Mouse (Mus musculus) MEL (cell line): ENCODE measurements around the gene Wnk4.

Source experiments
- EP300 ChIP-seq, 2 experiments: IDR thresholded peaks; 2 replicates each; pipeline ENCODE4 v1.6.1; 2011; ENCODE audit warnings: improper control_type of control experiment in 2 of 2, low read length in 2 of 2, low read depth in 1 of 2, mild to moderate bottlenecking in 1 of 2
- NRF1 ChIP-seq: IDR thresholded peaks from 2 replicates; pipeline ENCODE4 v1.6.1; 2014; ENCODE audit warnings: low read depth, mild to moderate bottlenecking, inconsistent platforms, low read length, improper control_type of control experiment, moderate library complexity; ENCODE audit not compliant: poor library complexity, insufficient read depth, severe bottlenecking
- POLR2A ChIP-seq, 2 experiments: IDR thresholded peaks; 2 replicates each; pipeline ENCODE4 v1.6.1; 2011 to 2012; ENCODE audit warnings: low read length in 2 of 2, mild to moderate bottlenecking in 2 of 2, control low read depth in 1 of 2, improper control_type of control experiment in 1 of 2, low read depth in 1 of 2, moderate library complexity in 1 of 2; ENCODE audit not compliant: control insufficient read depth in 1 of 2, insufficient read depth in 1 of 2, poor library complexity in 1 of 2

- peak in 1 of 2 experiments; percentile 56; a peak in 3 of 4 replicates for TF ChIP-seq POLR2A (IDR thresholded peaks at IDR 0.05; ENCODE audit: control insufficient read depth in 1 of 2, insufficient read depth in 1 of 2, low read depth in 1 of 2, low read length in 2 of 2, poor library complexity in 1 of 2)
- peak; percentile 45 to 51; a peak in 3 of 4 replicates for TF ChIP-seq EP300 (IDR thresholded peaks at IDR 0.05; ENCODE audit: low read depth in 1 of 2, low read length in 2 of 2)
- no peak for TF ChIP-seq NRF1
These were observed 17.2 kb downstream of the Wnk4 start for GRCm38 (mm10) chr11:101277381-101278222.
